Mouse (Mus musculus) lung, postnatal 0 days (tissue): ENCODE results near the gene Fam92b. TPM values are rescaled to one million over a fixed set of nuclear protein-coding genes. Genes with fewer than 3 reads are reported as not detected.
A peak's percentile ranks its signal among the peaks of the same experiment; 100 is the strongest.

ENCODE experiments used
- ATAC-seq: fragments of 200-750 bp; cut with Nextera tagmentation; 2 replicates; pipeline ENCODE4 v1.8.0; 2017; ENCODE audit warnings: moderate library complexity
- DNase-seq: peaks from one replicate; pipeline ENCODE4 v3.0.0-alpha.2; 2016; ENCODE audit warnings: low spot score
- H3K27ac ChIP-seq: fragments of 300-500 bp; sonication (generic); 2 replicates; pipeline ENCODE4 v1.5.1; 2014; ENCODE audit warnings: antibody characterized with exemption, mild to moderate bottlenecking, low read length, mixed read lengths
- H3K27me3 ChIP-seq: fragments of 300-500 bp; sonication (generic); replicated peaks from 2 replicates; pipeline ENCODE4 v1.6.1; 2014; ENCODE audit warnings: low read length, mixed read lengths; ENCODE audit not compliant: insufficient read depth
- H3K36me3 ChIP-seq: fragments of 300-500 bp; sonication (generic); 2 replicates; pipeline ENCODE4 v1.6.1; 2014; ENCODE audit warnings: low read length, mixed read lengths; ENCODE audit not compliant: insufficient read depth
- H3K4me1 ChIP-seq: fragments of 300-500 bp; sonication (generic); 2 replicates; pipeline ENCODE4 v1.6.1; 2014; ENCODE audit warnings: antibody characterized with exemption, low read depth, low read length, mixed read lengths; ENCODE audit not compliant: insufficient read depth
- H3K4me2 ChIP-seq: fragments of 300-500 bp; sonication (generic); replicated peaks from 2 replicates; pipeline ENCODE4 v1.6.1; 2014; ENCODE audit warnings: low read depth, mild to moderate bottlenecking, low read length, moderate library complexity, mixed read lengths
- H3K4me3 ChIP-seq: fragments of 300-500 bp; sonication (generic); 2 replicates; pipeline ENCODE4 v1.5.1; 2014; ENCODE audit warnings: low read depth, low read length
- H3K9ac ChIP-seq: fragments of 300-500 bp; sonication (generic); replicated peaks from 2 replicates; pipeline ENCODE4 v1.6.1; 2014; ENCODE audit warnings: low read depth, mild to moderate bottlenecking
- H3K9me3 ChIP-seq: fragments of 300-500 bp; sonication (generic); 2 replicates; pipeline ENCODE4 v1.6.1; 2016; ENCODE audit warnings: low read length, mixed read lengths
- CTCF ChIP-seq: IDR thresholded peaks from 2 replicates; pipeline ENCODE4 v1.5.1; 2016; ENCODE audit warnings: antibody characterized with exemption, mild to moderate bottlenecking
- EP300 ChIP-seq: IDR thresholded peaks from 2 replicates; pipeline ENCODE4 v1.6.1; 2016; ENCODE audit warnings: antibody characterized with exemption, mild to moderate bottlenecking, control low read depth
- WGBS: fragments of 180-500 bp; shearing (Covaris S2); extraction: QIAGEN DNeasy Blood & Tissue Kit; methylation state at CpG from one replicate; pipeline ENCODE4 v1.1.7; 2014; 5-methylcytosine and 5-hydroxymethylcytosine counted together
- polyA plus RNA-seq: library from polyadenylated mRNA; unstranded; fragments of >200 nt; fragmentation: Nextera tagmentation; extraction: Ambion mirVana; gene quantifications from 2 replicates; pipeline ENCODE4 v1.2.1, GENCODE M21; 2015

Gene Fam92b
- polyA plus RNA-seq, 1 experiment from 2014 or later = 3.9 TPM

- peak; percentile 39 for TF ChIP-seq EP300
- TF ChIP-seq CTCF = peak; percentile 20; the same call in 1 of the 2 replicates
- peak; percentile 94 for DNase-seq
- peak overlapping the region; percentile 47 for H3K4me2 ChIP-seq
- peaks cover 24% of the 10 kb centered on the region; the same call in 1 of the 2 replicates for H3K4me1 ChIP-seq
- no peak overlapping the region for H3K9ac ChIP-seq
- H3K9me3 ChIP-seq = no peaks in the 10 kb centered on the region
- no peak overlapping the region for H3K4me3 ChIP-seq
- 21% methylated on average over 19 of the region's 20 CpGs for WGBS
- H3K27ac ChIP-seq = peak overlapping the region; percentile 84
- H3K36me3 ChIP-seq = no peaks in the 10 kb centered on the region
- no peaks in the 10 kb centered on the region for H3K27me3 ChIP-seq
- ATAC-seq = peak; percentile 94
Measured at GRCm38 (mm10) chr8:120190810-120191413, 13.6 kb upstream of the Fam92b start.

GRCm38 (mm10) chr8:120190107-120190809, 13.0 kb upstream of the Fam92b start:
- Histone ChIP-seq H3K27ac (peak overlapping the region; percentile 4; the same call in 1 of the 2 replicates), H3K4me3 (no peak overlapping the region), H3K4me1 (peaks cover 30% of the 10 kb centered on the region; the same call in 1 of the 2 replicates), H3K36me3 (no peaks in the 10 kb centered on the region), H3K9me3 (no peaks in the 10 kb centered on the region), H3K27me3 (no peaks in the 10 kb centered on the region), H3K4me2 (no peak overlapping the region), H3K9ac (no peak overlapping the region)
- WGBS = 73% methylated on average over 17 of the region's 17 CpGs
- no peak for DNase-seq
- TF ChIP-seq CTCF (no peak), EP300 (no peak)
- ATAC-seq = no peak

- H3K9ac ChIP-seq = no peak overlapping the region
- no peaks in the 10 kb centered on the region for H3K27me3 ChIP-seq
- TF ChIP-seq EP300 = no peak
- no peak for TF ChIP-seq CTCF
- WGBS = 39% methylated on average over 6 of the region's 6 CpGs
- ATAC-seq (no peak), DNase-seq (peak; percentile 35)
- H3K4me2 ChIP-seq = no peak overlapping the region
- no peaks in the 10 kb centered on the region for H3K36me3 ChIP-seq
- H3K9me3 ChIP-seq = no peaks in the 10 kb centered on the region
- peaks cover 34% of the 10 kb centered on the region; the same call in 1 of the 2 replicates for H3K4me1 ChIP-seq
- no peak overlapping the region for H3K27ac ChIP-seq
- no peak overlapping the region for H3K4me3 ChIP-seq
Measured at GRCm38 (mm10) chr8:120189440-120189839, 12.2 kb upstream of the Fam92b start.

GRCm38 (mm10) chr8:120188510-120188909, 11.2 kb upstream of the Fam92b start:
- Histone ChIP-seq H3K27me3 (no peaks in the 10 kb centered on the region), H3K9me3 (no peaks in the 10 kb centered on the region), H3K9ac (no peak overlapping the region), H3K4me2 (no peak overlapping the region), H3K27ac (no peak overlapping the region), H3K36me3 (no peaks in the 10 kb centered on the region), H3K4me3 (no peak overlapping the region), H3K4me1 (peaks cover 34% of the 10 kb centered on the region; the same call in 1 of the 2 replicates)
- TF ChIP-seq CTCF (no peak), EP300 (0 out of 2 replicates have a peak, but pooled peaks have one; percentile 22)
- ATAC-seq (no peak), DNase-seq (no peak)
- 74% methylated on average over 6 of the region's 6 CpGs for WGBS

GRCm38 (mm10) chr8:120186454-120186853, 9.2 kb upstream of the Fam92b start:
- no peaks in the 10 kb centered on the region for H3K27me3 ChIP-seq
- ATAC-seq (no peak), DNase-seq (peak; percentile 49)
- WGBS = 35% methylated on average over 8 of the region's 8 CpGs
- H3K9me3 ChIP-seq = no peaks in the 10 kb centered on the region
- no peaks in the 10 kb centered on the region for H3K36me3 ChIP-seq
- no peak overlapping the region for H3K4me2 ChIP-seq
- H3K4me1 ChIP-seq = peaks cover 34% of the 10 kb centered on the region; the same call in 1 of the 2 replicates
- peak overlapping the region; percentile 14; the same call in 1 of the 2 replicates for H3K27ac ChIP-seq
- 0 out of 2 replicates have a peak, but pooled peaks have one; percentile 48 for TF ChIP-seq EP300
- TF ChIP-seq CTCF = no peak
- H3K9ac ChIP-seq = no peak overlapping the region
- H3K4me3 ChIP-seq = no peak overlapping the region
